Mouse (Mus musculus) induced T-regulatory cell, adult 2 months (primary cell): ENCODE results near the gene Bbox1.

Source experiments
- DNase-seq: peaks from one replicate; pipeline ENCODE4 v3.0.0-alpha.2; 2012; ENCODE audit warnings: low read depth

Bbox1 gene

GRCm38 (mm10) chr2:110314509-110315155 is at the start of gene Bbox1:
TSS of gene Bbox1 (minus strand) at chr2:110314560.
- DNase-seq: no peak

- no peak for DNase-seq
Measured at GRCm38 (mm10) chr2:110363855-110364254, 49.5 kb upstream of the Bbox1 start.

DNA sequence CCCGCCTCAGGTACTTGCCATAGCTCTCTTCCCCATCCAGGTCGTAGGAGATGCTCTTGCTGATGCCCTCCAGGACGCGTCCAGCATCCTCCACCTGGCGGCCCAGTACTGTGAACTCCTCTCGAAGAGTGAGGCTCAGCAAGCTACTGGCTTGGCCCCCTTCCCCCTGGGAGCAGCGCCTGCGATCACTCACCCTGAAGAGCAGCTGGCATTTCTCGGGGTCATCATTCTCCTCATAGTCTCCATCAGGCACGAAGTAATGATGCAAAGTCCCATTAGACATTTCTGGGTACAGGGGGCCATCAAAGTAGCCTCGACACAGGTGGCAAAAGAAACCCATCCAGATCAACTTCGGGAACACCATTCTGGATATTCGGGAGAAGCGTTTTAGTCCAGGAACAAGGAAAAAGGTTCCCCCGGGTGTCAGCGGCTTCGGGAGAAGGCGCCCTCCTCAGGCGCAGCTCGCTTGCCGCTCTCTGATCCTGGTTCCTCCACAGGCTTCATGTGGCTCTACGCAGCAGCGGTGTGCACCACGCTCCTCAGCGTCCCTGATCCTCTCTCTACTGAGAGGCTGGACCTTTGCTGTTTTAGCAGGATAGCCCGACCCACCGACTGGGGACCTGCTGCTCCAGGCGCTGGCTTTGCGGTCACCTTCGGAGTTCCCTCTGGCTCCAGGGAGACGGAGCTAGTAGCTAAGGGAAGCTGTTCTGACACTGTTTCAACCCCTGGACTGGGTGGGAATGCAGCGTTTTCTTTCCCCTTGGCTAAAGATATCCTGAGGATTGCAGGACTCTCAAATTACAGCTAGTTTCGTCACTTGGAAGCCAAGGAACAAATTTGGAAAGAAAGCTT is 48.3 kb upstream of the Bbox1 start, which contains the start of gene Fibin:
TSS of gene Fibin (minus strand) at position 752 of the 852 bp plus-strand sequence.
- DNase-seq: no peak

DNA sequence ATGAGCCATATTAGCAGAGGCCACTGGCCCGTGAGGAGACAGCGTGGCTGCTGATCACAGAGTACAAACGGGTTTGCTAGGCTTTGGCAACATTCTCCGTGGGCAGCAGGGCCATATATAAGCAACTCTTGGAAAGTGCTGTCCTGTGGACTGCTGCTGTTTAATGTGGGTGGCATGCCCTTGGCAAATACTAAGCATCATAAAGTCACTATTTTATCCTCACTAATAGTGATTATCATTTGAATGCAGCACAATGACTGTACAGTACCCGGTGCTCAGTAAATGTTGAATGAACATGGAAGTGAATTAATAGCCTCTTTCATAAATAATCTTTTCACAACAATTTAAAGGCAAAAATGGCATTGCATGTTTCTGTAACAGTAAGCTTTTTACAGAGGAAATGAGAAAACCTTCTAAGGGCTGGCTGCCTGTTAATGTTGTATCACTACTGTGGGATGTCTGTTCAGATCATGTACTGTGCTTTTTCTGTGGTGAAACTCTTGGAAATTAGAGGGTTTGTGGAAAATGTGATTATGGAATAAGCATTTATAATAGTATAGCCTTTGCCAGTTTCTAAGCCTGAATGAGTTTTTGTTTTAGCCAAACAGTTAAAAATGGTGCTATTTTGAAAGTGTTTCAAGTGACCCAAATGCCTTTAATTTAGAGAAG is 39.1 kb upstream of the Bbox1 start:
- DNase-seq: no peak

- no peak for DNase-seq
Measured at GRCm38 (mm10) chr2:110351843-110352251, 37.5 kb upstream of the Bbox1 start.

- DNase-seq: no peak
Measured at GRCm38 (mm10) chr2:110351406-110351805, 37.0 kb upstream of the Bbox1 start.

GRCm38 (mm10) chr2:110328953-110329352 is 14.6 kb upstream of the Bbox1 start:
- DNase-seq: no peak

- no peak for DNase-seq
Measured at GRCm38 (mm10) chr2:110319949-110320348, 5.6 kb upstream of the Bbox1 start.

- DNase-seq: no peak
Measured at GRCm38 (mm10) chr2:110319266-110319665, 4.9 kb upstream of the Bbox1 start.

GRCm38 (mm10) chr2:110318719-110319118 is 4.4 kb upstream of the Bbox1 start:
- no peak for DNase-seq

DNA sequence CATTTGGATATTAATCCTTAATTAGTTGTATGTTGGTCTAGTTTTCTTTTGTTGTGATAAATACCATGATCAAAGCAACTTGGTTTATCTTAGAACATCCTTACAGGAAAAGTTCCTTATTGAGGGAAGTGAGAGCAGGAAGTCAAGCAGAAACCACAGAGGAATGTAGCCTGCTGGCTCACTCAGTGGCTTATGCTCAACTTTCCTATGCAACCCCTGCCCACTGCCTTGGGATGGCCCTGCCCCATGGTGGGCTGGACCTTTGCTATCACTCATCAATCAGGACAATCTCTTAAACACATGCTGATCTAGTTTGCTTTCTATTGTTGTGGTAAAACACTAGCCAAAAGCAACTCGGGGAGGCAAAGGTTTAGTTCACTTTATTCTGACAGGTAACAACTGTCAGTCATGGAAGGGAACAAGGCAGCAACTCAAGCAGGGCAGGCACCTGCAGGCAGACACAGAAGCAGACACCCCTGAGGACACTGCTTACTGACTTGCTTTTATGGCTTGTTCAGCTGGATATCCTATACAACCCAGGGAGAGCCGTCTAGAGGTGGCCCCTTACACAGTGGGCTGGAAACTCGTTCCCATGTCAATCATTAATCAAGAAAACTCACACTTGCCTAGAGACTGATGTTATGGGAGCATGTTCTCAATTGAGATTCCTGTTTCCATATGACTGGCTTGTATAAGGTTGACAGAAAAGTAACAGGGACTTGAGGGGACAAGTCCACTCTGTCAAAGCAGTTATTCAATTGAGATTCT is 1.9 kb upstream of the Bbox1 start:
- DNase-seq: no peak

- DNase-seq: no peak
Measured at GRCm38 (mm10) chr2:110314074-110314473, 286 bp downstream of the Bbox1 start.

DNA sequence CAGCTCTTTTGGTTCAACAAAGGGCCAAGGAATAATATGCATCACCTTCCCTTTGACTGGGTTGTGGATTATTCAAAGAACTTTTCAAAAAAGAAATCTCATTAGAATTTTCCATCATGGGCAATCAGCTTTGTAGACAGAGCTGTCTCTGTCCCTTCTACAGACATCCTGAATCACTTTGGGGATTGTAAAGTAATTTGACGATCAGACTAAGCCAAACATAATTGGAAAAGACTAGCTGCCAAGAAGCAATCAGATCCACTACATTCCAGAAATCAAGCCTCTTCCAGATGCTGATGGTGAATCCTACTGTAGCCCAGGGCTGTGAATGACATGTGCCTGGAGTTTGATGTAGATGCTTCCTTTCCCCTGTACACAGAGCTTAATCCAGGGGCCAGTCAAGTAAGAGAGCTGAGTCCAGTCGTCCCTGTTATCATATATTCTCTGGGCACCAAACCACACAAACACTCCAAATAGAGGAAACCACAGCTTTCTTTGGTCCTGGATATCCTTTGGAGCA is 995 bp downstream of the Bbox1 start:
- DNase-seq: no peak

DNA sequence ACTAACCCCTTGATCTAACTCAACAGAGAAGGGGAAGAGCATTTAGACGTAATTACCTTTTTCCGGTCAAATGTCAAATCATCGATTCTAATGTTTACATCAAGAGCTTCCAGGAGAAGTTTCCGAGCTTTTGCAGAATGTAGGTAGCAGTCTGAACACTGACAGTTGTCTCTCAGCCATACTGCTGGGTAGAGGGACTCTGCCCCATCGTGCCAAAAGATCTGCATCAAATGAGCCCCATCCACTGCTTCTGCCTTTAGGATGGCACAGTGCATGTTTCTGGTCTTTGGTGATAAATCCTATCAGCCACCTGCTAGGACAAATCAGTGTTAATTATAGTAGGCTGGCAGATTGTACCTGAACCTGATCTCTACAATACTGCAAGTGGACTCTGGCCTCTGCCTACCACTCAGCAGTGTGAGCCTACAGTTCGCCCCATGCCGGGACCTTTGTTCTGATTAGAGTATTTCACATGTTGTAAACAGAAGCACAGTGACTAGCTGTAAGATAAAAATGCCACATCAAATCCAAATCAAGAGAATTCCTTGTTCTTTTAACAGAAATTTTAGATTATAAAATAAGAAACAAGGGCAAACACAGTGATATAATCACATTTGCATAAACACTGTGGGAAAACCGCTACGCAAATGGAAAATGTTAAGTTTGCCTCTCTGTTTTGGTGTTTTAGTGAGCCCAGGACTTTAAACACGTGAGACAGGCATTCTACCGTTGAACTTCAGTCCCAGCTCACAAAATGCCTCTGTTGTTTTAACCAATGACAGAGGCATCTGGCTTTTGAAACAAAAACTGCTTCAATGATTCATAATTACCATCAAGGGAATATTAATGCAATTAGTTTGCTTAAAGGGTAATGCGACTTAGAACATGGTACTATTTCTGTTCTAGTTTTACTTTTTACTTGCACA is 8.7 kb downstream of the Bbox1 start:
- no peak for DNase-seq

GRCm38 (mm10) chr2:110302261-110302660 is 12.1 kb downstream of the Bbox1 start:
- no peak for DNase-seq

GRCm38 (mm10) chr2:110301314-110301713 is 13.0 kb downstream of the Bbox1 start:
- DNase-seq: no peak

DNA sequence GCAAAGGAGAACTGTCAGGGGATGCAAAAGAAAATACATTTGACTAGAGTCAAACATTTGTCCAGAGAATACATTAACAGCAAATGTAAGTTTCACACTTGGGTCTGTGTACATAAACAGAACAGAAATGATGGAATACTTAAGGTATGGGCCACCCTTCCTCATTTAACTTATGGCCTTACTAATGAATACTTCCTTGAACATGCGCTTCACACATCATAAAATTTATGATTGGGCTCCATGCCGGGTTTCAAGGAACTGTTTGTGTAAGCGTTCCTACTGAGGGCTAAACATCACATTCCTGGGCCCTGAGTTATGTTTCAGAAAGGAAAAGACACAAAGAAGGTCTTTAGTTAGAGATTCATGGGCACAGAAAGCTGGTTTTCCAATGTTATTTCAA is 19.4 kb downstream of the Bbox1 start:
- no peak for DNase-seq

DNA sequence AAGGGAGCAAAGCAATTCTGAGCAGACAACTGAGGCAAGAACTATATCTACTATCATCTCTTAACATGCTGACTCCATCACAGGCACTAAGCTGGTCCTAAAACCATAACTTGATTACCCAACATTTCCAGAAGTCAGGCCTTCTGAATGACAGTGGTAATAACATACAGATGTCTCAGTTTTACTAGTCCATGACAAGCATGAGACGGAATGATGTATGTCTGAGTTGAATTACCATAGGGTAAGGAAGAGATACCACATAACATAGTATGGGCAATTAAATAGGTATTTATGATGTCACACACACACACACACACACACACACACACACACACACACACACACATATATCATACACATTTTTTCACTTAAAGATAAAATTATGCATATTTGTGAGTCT is 26.4 kb downstream of the Bbox1 start:
- no peak for DNase-seq

- no peak for DNase-seq
Measured at GRCm38 (mm10) chr2:110285829-110286504, 28.4 kb downstream of the Bbox1 start.

DNA sequence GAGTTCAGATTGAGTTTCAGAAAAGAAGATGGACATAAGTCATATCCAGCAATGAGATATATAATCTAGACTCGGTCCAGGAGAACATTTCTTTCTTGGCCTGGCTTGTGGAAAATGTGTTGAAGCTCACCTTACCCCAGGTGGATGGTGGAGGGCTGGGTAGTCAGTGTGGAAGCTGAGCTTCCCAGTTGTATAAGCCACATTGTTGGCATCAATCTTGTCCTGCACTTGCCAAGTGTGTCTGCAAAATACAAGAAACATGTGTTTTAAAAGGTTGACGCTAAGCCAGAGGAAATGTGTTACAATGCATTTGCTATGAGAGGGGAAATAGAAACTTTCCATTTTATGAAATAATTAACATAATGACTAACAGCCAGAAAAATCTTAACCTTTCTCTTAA is 38.9 kb downstream of the Bbox1 start:
- DNase-seq: no peak
